Mouse (Mus musculus) thymus, postnatal 0 days (tissue): ENCODE data around the gene Poglut1. TPM values are rescaled to one million over a fixed set of nuclear protein-coding genes. Genes with fewer than 3 reads are reported as not detected.
A peak's percentile ranks its signal among the peaks of the same experiment; 100 is the strongest.
"Not testable (repeated sequence)": the region's sequence is repeated elsewhere in the genome, so short reads cannot be mapped to it uniquely, and the experiment has no call there.

Experiments used
- DNase-seq: peaks from one replicate; pipeline ENCODE4 v3.0.0-alpha.2; 2015; ENCODE audit warnings: low spot score
- polyA plus RNA-seq: library from polyadenylated mRNA; unstranded; fragments of >200 nt; fragmentation: Nextera tagmentation; extraction: Ambion mirVana; gene quantifications from 2 replicates; pipeline ENCODE4 v1.2.1, GENCODE M21; 2015

The Poglut1 gene
- polyA plus RNA-seq, 1 experiment from 2014 or later = 25.3 TPM

- no peak for DNase-seq
These were observed 11.2 kb downstream of the Poglut1 start for GRCm38 (mm10) chr16:38538716-38539380.

- DNase-seq = peak; percentile 79
These were observed 13.4 kb downstream of the Poglut1 start for GRCm38 (mm10) chr16:38536544-38537146.

- DNase-seq = no peak
These were observed 23.8 kb downstream of the Poglut1 start for GRCm38 (mm10) chr16:38526264-38526663.

- DNase-seq = peak; percentile 99
These were observed 27.7 kb downstream of the Poglut1 start, which contains the start of gene Timmdc1 for GRCm38 (mm10) chr16:38522129-38523084. TSS of gene Timmdc1 (minus strand) at chr16:38522663.

- no peak for DNase-seq
These were observed 28.7 kb downstream of the Poglut1 start for GRCm38 (mm10) chr16:38521211-38521987.

- no peak for DNase-seq
These were observed 30.9 kb downstream of the Poglut1 start for GRCm38 (mm10) chr16:38519140-38519539.

- DNase-seq = no peak
These were observed 39.2 kb downstream of the Poglut1 start for GRCm38 (mm10) chr16:38510846-38511245.

- peak; percentile 68 for DNase-seq
These were observed 43.9 kb downstream of the Poglut1 start for GRCm38 (mm10) chr16:38506041-38506634.

GRCm38 (mm10) chr16:38503528-38503927, 46.5 kb downstream of the Poglut1 start:
- no peak for DNase-seq

GRCm38 (mm10) chr16:38502469-38502868, 47.6 kb downstream of the Poglut1 start:
- DNase-seq = no peak

- DNase-seq = no peak
These were observed 53.4 kb downstream of the Poglut1 start for GRCm38 (mm10) chr16:38496604-38497140.

- DNase-seq = no peak
These were observed 56.2 kb downstream of the Poglut1 start for GRCm38 (mm10) chr16:38493890-38494289.

GRCm38 (mm10) chr16:38492551-38492950, 57.5 kb downstream of the Poglut1 start:
- DNase-seq = no peak

GRCm38 (mm10) chr16:38483582-38484309, 66.3 kb downstream of the Poglut1 start:
- DNase-seq = peak; percentile 10

- peak; percentile 46 for DNase-seq
These were observed 67.1 kb downstream of the Poglut1 start for GRCm38 (mm10) chr16:38482780-38483562.

GRCm38 (mm10) chr16:38481327-38481726, 68.7 kb downstream of the Poglut1 start:
- no peak for DNase-seq

- no peak for DNase-seq
These were observed 71.8 kb downstream of the Poglut1 start for GRCm38 (mm10) chr16:38478296-38478695.

GRCm38 (mm10) chr16:38477241-38477608, 72.8 kb downstream of the Poglut1 start:
- not testable (repeated sequence) for DNase-seq
